Mouse (Mus musculus): ENCODE data around the gene Rreb1.
A peak's percentile ranks its signal among the peaks of the same experiment; 100 is the strongest.

The Rreb1 gene

GRCm38 (mm10) chr13:37944306-37944705, 166.1 kb downstream of the Rreb1 start:
- DNase-seq (ENCODE audit: low read depth): peak; percentile 45

DNA sequence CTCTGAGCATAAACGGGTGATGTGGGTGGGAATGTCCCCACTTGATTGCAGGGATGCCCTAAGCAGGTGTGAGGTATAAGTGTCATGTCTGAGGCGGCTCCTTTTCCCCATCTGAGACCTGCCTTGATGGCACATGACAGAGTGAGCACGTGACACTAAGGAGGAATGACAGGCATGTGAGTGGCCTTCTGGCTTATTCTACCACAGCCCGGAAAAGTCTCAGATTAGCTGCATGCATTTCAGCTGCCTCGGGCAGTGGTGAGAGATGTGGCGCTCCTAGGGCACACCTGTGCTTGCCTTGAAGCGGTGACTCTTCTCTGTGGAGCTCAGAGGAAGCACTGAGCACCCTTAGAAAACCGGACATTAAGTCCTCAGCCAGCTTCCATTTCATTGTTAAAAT, 167.2 kb downstream of the Rreb1 start:
- DNase-seq (ENCODE audit: low read depth): no peak

DNA sequence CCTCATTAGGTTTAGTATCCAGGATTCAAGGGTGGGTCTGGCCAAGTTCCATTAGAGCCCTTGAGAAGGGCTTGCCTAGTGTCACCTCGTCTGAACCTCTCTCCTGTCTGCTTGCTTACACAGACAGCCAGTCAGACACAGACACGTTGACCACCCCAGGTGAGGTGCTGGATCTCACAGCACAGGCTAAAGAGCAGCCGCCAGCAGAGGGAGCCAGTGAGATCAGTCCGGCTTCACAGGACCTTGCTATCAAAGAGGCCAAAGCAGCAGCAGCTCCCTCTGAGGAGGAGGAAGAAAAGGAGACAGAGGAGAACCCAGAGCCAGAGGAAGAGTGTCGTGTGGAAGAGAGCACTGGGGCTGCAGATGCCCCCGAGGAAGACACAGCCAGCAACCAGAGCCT, 168.5 kb downstream of the Rreb1 start:
- peak; percentile 74 for DNase-seq (ENCODE audit: low read depth)

DNA sequence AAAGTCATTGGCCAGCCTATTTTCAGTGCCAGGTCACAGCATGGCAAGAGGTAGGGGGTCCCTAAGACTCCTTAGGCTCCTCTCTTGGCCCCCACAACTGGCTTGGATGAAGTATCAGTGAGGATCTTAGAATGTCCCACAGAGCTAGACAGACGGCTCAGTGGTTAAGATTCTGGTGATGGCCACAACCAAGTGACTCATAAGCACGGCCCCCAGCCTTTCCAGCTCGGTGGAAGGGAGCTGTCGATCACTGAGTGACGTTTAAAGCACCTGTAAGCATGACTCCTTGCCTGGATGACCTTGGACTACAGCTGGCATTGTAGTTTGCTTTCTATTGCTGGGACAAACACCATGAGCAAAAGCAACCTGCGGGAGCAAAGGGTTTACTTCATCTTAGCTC, 174.8 kb downstream of the Rreb1 start:
- DNase-seq (ENCODE audit: low read depth): no peak

DNA sequence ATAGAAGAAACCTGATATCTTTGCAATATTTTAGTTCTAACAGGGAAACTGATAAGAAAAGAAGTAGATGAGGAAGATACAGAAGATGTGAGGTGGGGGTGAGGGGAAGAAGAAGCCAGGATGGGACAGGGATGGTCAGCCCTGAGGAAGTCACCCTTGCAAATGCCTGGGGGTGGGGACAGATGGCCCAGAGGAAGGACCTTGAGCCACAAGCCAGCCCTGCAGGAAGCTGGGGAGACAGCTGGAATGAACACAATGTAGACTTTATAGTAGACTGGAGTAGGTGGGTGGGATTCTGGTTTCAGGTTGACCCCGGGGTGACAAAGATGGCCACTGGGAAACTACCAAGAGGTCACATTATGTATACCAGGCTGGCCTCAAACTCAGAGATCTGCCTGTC, 176.1 kb downstream of the Rreb1 start:
- no peak for DNase-seq (ENCODE audit: low read depth)

DNA sequence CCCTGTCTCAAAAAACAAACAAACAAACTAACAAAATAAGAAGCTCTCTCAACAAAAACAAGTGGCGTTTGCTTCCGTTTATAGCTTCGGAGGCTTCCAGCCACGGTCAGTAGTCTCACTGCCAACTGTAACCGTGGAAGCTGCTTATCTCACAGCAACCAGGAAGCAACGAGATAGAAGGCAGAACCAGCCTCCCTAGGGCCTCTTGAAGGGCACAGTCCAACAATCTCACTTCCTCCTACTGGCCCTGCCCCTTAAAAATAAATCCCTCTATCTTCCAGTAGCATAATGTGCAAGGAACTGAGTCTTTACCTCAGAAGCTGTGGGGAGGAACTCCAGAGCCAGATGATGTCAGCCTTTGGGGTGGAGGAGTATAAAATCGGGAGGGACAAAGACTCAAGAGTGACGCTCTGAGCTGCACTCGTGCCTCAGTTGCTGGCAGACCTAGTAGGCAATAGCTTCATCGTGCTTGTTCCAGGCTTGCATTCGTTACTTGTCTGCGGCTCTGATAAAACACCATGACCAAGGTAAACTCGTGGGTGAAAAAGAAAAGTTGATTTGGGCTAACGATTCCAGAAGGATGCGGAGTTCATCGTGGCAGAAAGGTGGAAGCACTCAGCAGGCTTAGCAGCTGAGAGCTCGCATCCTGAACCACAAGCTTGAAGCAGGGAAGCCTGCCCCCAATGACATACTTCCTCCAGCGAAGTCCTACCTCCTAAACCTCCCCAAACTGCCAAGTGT, 180.5 kb downstream of the Rreb1 start:
- DNase-seq (ENCODE audit: low read depth): no peak

GRCm38 (mm10) chr13:37959239-37959907, 181.2 kb downstream of the Rreb1 start:
- no peak for DNase-seq (ENCODE audit: low read depth)

- no peak for DNase-seq (ENCODE audit: low read depth)
These were observed 181.7 kb downstream of the Rreb1 start for GRCm38 (mm10) chr13:37959936-37960335.

DNA sequence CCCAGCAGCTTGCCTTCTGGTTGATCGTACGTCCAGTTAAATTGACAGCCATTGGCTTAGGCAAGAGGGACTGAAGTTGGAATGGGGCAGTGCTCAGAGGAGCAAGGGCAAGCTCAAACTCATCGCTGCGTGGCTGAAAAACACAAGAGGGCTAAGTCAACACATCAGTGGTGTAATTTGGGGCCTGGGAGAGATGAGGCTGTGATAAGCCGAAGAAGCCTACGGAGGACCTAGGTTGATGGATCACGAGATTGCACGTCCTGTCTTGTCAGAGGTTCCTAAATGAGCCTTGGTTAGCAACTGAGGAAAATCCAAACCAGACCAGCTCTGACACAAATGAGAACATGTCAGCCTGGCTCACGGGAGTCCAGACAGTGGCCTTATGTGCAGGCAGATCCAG, 184.3 kb downstream of the Rreb1 start:
- DNase-seq (ENCODE audit: low read depth): no peak

- peak; percentile 91 for DNase-seq (ENCODE audit: low read depth)
These were observed 185.3 kb downstream of the Rreb1 start for GRCm38 (mm10) chr13:37963354-37964007.

- DNase-seq (ENCODE audit: low read depth): no peak
These were observed 186.2 kb downstream of the Rreb1 start for GRCm38 (mm10) chr13:37964128-37965087.

DNA sequence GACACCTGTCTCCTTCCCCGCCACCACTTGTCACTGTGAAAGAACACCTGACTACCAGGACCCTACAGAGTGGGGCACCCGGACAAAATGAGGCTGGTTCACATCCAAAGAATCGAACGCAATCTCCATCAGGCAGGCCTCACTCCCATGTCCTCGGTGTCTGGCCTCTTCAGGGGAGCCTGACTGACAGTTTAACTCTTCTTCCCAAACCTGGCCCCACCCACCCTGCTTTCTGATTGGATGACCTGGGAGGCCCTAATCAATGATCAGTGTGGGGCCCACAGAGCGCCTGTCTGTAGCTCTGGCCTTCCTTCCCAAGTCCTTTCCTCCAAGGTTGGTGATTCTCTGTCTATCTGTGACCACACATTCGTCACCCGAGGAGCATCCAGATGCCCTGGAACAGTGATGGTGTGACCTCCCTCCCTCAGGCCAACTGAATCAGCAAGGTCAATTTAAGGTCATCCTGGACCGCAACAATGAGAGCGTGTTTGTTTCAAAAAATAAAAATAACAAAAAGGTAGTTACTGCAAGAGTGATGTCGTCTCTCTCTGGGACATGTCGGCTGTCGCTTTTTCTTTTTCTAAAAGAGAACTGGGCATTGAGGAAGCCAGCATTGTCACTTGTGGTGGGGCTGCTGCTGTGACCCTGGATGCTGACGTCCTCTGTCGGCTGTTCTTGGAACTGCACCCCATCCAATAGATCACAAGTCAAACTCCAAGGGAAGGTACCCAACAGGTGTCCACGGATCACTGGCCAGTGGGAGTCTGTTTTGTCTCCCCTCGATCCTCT, 187.1 kb downstream of the Rreb1 start:
- DNase-seq (ENCODE audit: low read depth): peak; percentile 34

GRCm38 (mm10) chr13:37966256-37967051, 188.3 kb downstream of the Rreb1 start:
- DNase-seq (ENCODE audit: low read depth): no peak

- DNase-seq (ENCODE audit: low read depth): no peak
These were observed 188.8 kb downstream of the Rreb1 start for GRCm38 (mm10) chr13:37967052-37967437.

- DNase-seq (ENCODE audit: low read depth): no peak
These were observed 189.4 kb downstream of the Rreb1 start for GRCm38 (mm10) chr13:37967565-37967964.

- peak; percentile 85 for DNase-seq (ENCODE audit: low read depth)
These were observed 191.1 kb downstream of the Rreb1 start for GRCm38 (mm10) chr13:37969337-37969736.

GRCm38 (mm10) chr13:37969988-37970387, 191.8 kb downstream of the Rreb1 start:
- no peak for DNase-seq (ENCODE audit: low read depth)

DNA sequence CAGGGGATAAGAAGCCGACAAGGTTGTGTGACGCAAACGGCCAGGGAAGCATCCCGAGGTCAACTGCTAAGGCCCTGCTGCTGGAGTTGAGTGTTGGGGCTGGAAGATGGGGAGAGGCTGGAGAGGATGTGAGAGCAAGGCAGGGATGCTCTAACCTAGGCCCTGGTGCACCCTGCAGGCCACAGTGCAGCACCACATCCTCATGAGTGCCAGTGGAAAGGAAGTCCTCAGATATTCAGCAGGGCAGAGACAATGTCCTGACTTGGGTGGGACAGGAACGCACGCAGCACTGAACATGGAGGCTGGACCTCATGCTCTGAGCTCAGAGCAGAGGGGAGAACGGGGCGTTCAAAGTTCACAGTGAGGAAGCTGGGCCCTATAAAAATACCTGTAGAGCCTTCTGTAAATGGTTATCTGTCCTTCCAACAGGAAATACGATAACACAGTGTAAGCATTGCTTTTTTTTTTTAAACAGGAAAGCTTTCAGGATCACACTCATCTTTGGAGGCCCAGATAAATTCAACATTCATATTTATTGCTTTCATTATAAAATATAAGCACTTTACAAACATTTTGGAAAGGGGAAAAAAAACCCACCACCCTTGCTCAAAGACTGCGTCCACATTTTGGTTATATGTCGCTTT, 192.8 kb downstream of the Rreb1 start:
- no peak for DNase-seq (ENCODE audit: low read depth)

GRCm38 (mm10) chr13:37974036-37974435, 195.8 kb downstream of the Rreb1 start:
- no peak for DNase-seq (ENCODE audit: low read depth)

GRCm38 (mm10) chr13:37974731-37975130, 196.5 kb downstream of the Rreb1 start:
- DNase-seq (ENCODE audit: low read depth): no peak

Measured in induced T-regulatory cell, adult 2 months (primary cell).